Comparison of ENCODE assay signal across 11 mouse cellular contexts in genomic region chr16:97286717-97287116, GRCm38 (mm10).
DNase-seq lines count a peak whose midpoint lies in the region; ATAC-seq lines count a peak whose summit lies in the region.
"Had no signal": no experiment of that assay in that cellular context is flagged by ENCODE, and none has a peak within 500 bp of the region (broad histone marks: within the 10 kb centered on the region; RNA-seq: fewer than 3 reads in every experiment).

No protein-coding gene starts in this region.

- H3K27ac ChIP-seq in forebrain, embryonic 13.5 days, result no peak overlapping the region
- no peak overlapping the region for H3K27ac ChIP-seq in forebrain, embryonic 12.5 days
- no peak overlapping the region for H3K27ac ChIP-seq in liver, embryonic 12.5 days
- no peak overlapping the region for H3K27ac ChIP-seq in midbrain, embryonic 10.5 days (replicated peaks)
- H3K27ac ChIP-seq: embryonic facial prominence, embryonic 12.5 days; hindbrain, embryonic 12.5 days; liver, embryonic 13.5 days had no signal

- no peaks in the 10 kb centered on the region for H3K36me3 ChIP-seq in forebrain, embryonic 13.5 days (ENCODE audit: poor library complexity, severe bottlenecking)
- H3K36me3 ChIP-seq in forebrain, embryonic 12.5 days (replicated peaks), result no peaks in the 10 kb centered on the region
- no peaks in the 10 kb centered on the region for H3K36me3 ChIP-seq in liver, embryonic 12.5 days
- H3K36me3 ChIP-seq in midbrain, embryonic 10.5 days, result no peaks in the 10 kb centered on the region
- H3K36me3 ChIP-seq: embryonic facial prominence, embryonic 12.5 days; hindbrain, embryonic 12.5 days; liver, embryonic 13.5 days had no signal

- no peak overlapping the region for H3K4me3 ChIP-seq in forebrain, embryonic 13.5 days
- H3K4me3 ChIP-seq in forebrain, embryonic 12.5 days (replicated peaks), result no peak overlapping the region
- H3K4me3 ChIP-seq in liver, embryonic 12.5 days, result no peak overlapping the region
- no peak overlapping the region for H3K4me3 ChIP-seq in midbrain, embryonic 10.5 days
- H3K4me3 ChIP-seq: embryonic facial prominence, embryonic 12.5 days; hindbrain, embryonic 12.5 days; liver, embryonic 13.5 days had no signal

- peaks cover 30% of the 10 kb centered on the region for H3K4me1 ChIP-seq in forebrain, embryonic 13.5 days
- peaks cover 21% of the 10 kb centered on the region for H3K4me1 ChIP-seq in forebrain, embryonic 12.5 days
- H3K4me1 ChIP-seq in liver, embryonic 12.5 days, result peaks cover 10% of the 10 kb centered on the region
- H3K4me1 ChIP-seq in midbrain, embryonic 10.5 days, result peaks cover 9% of the 10 kb centered on the region
- H3K4me1 ChIP-seq: embryonic facial prominence, embryonic 12.5 days had no signal

- peak; percentile 9 for DNase-seq in liver
- peak; percentile 62 to 66 for DNase-seq in layer of hippocampus, postnatal 10 days (ENCODE audit: low spot score in 2 of 2)
- DNase-seq in right cerebral cortex, postnatal 4 days, result peak; percentile 38
- DNase-seq in adrenal gland, postnatal 36 days, result no peak
- DNase-seq in midbrain, embryonic 10.5 days (ENCODE audit: low spot score), result no peak
- DNase-seq: liver, embryonic 13.5 days had no signal

- H3K27me3 ChIP-seq in forebrain, embryonic 13.5 days, result no peaks in the 10 kb centered on the region
- H3K27me3 ChIP-seq in forebrain, embryonic 12.5 days, result no peaks in the 10 kb centered on the region; the same call in 1 of the 2 replicates
- H3K27me3 ChIP-seq in liver, embryonic 12.5 days (replicated peaks), result no peaks in the 10 kb centered on the region
- no peaks in the 10 kb centered on the region for H3K27me3 ChIP-seq in midbrain, embryonic 10.5 days (ENCODE audit: low read depth, poor library complexity, severe bottlenecking)
- H3K27me3 ChIP-seq: embryonic facial prominence, embryonic 12.5 days; hindbrain, embryonic 12.5 days; liver, embryonic 13.5 days had no signal

- 43% methylated on average over 3 of the region's 3 CpGs for WGBS in forebrain, embryonic 13.5 days
- 54% methylated on average over 3 of the region's 3 CpGs for WGBS in forebrain, embryonic 12.5 days
- 44% methylated on average over 3 of the region's 3 CpGs for WGBS in liver, embryonic 12.5 days (ENCODE audit: insufficient replicate concordance)
- 45% methylated on average over 3 of the region's 3 CpGs for WGBS in midbrain, embryonic 10.5 days

- H3K9ac ChIP-seq in forebrain, embryonic 13.5 days, result no peak overlapping the region
- H3K9ac ChIP-seq in forebrain, embryonic 12.5 days, result no peak overlapping the region
- no peak overlapping the region for H3K9ac ChIP-seq in liver, embryonic 12.5 days
- H3K9ac ChIP-seq: embryonic facial prominence, embryonic 12.5 days; hindbrain, embryonic 12.5 days; liver, embryonic 13.5 days had no signal

- 0 out of 2 replicates have a peak, but pooled peaks have one; percentile 16 for ATAC-seq in forebrain, embryonic 13.5 days
- no peak for ATAC-seq in forebrain, embryonic 12.5 days (ENCODE audit: low FRiP score)
- ATAC-seq in liver, embryonic 12.5 days, result no peak

- H3K9me3 ChIP-seq in forebrain, embryonic 13.5 days (replicated peaks), result no peaks in the 10 kb centered on the region
- H3K9me3 ChIP-seq in forebrain, embryonic 12.5 days, result no peaks in the 10 kb centered on the region
- H3K9me3 ChIP-seq in liver, embryonic 12.5 days (replicated peaks), result no peaks in the 10 kb centered on the region
- no peaks in the 10 kb centered on the region for H3K9me3 ChIP-seq in midbrain, embryonic 10.5 days (replicated peaks)
- H3K9me3 ChIP-seq: embryonic facial prominence, embryonic 12.5 days; hindbrain, embryonic 12.5 days; liver, embryonic 13.5 days had no signal

- H3K4me2 ChIP-seq in forebrain, embryonic 13.5 days, result no peak overlapping the region
- H3K4me2 ChIP-seq in forebrain, embryonic 12.5 days, result no peak overlapping the region
- H3K4me2 ChIP-seq in liver, embryonic 12.5 days, result no peak overlapping the region
- H3K4me2 ChIP-seq: embryonic facial prominence, embryonic 12.5 days; hindbrain, embryonic 12.5 days; liver, embryonic 13.5 days had no signal

Comparison
In these comparisons a context has a peak if more than half of its experiments do, and no peak if none do; other contexts are left out.
1. DNase-seq: peak in liver (single experiment), layer of hippocampus, postnatal 10 days (2 of 2) and right cerebral cortex, postnatal 4 days (single experiment); none in adrenal gland, postnatal 36 days (0 of 2) and midbrain, embryonic 10.5 days (single experiment).